Mouse (Mus musculus) ovary, adult 18-20 months (tissue): Measurements from ENCODE around the gene Vmn2r5.
"Not testable (repeated sequence)": the region's sequence is repeated elsewhere in the genome, so short reads cannot be mapped to it uniquely, and the experiment has no call there.

ENCODE experiments used
- DNase-seq: peaks from one replicate; pipeline ENCODE4 v3.0.0; 2022; ENCODE audit warnings: low spot score, mixed read lengths

The Vmn2r5 gene

DNA sequence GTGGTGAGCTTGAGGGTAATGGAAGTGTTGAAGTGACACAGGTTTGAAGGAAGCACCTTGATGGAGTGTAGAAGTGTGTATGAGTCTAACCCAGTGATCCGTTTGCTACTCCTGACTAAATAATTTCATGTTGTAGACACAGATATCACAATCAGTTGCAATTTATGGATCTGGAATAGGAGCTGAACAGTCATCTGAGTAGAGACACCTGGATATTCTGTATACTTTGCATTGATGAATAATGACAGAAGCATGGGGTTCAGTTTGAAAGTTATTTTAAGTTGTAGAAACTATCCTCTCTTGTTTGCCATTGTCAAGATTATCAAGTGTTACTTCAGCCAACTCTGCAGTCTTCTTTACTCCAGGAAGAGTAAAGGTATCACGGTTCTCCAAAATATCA, at the start of gene Vmn2r5:
Gene Vmn2r5 (minus strand): TSS at position 101 of the 400 bp plus-strand sequence.
- not testable (repeated sequence) for DNase-seq

- not testable (repeated sequence) for DNase-seq
These were observed 13.9 kb upstream of the Vmn2r5 start for GRCm38 (mm10) chr3:64523585-64523984.
